Mouse (Mus musculus): ENCODE data around the gene Tbcel. TPM values are rescaled to one million over a fixed set of nuclear protein-coding genes. Genes with fewer than 3 reads are reported as not detected.

The Tbcel gene
- polyA plus RNA-seq, 1 experiment from 2014 or later: 4.5 TPM

DNA sequence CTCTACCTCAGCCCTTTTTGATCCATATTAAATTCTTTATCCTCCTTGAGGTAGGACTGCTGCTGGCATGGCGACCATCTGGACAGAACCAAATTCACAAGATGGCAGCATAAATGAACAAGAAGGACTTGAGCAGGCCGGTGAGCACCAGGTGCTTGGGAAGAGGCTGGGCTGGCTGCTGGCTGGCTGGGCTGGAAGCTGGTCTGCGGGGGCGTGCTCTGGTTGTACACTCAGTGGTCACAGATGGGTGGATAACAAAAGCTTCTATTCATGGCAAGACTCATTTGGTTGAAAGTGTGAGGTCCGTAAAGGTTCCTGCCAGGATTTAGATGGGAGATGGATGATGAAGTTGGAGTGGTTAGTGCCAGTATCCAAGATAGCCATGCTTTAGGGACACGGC, 106.1 kb downstream of the Tbcel start:
- no peaks in the 10 kb centered on the region for H3K36me3 ChIP-seq
- no peaks in the 10 kb centered on the region for H3K9me3 ChIP-seq
- no peak for ATAC-seq (ENCODE audit: borderline replicate concordance, extremely low read depth, low FRiP score, low TSS enrichment)
- no peak overlapping the region for H3K9ac ChIP-seq
- no peak overlapping the region for H3K4me2 ChIP-seq
- no peaks in the 10 kb centered on the region for H3K4me1 ChIP-seq
- no peak overlapping the region for H3K4me3 ChIP-seq
- WGBS: 84% methylated on average over 6 of the region's 6 CpGs
- H3K27ac ChIP-seq: no peak overlapping the region
- no peaks in the 10 kb centered on the region for H3K27me3 ChIP-seq

DNA sequence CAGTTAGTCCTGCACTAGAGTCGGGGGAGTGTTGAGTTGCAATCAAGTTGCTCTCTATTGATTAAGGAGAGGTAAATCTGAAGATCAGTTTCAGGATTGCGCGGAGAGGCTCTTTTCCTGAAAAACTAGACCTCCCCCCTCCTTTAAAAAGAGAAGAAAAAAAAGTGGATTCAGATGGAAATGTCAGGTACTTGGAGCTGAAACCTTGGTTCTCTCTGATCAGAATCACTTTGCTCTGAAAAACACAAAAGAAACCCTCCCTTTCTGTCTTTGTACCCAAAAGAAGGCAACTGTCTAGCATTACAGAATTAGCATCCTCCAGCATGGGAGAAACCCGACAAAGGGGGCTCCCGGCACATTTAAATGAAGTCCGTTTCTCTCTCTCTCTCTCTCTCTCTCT, 107.8 kb downstream of the Tbcel start, which contains the start of gene Tecta:
Tecta (minus strand) TSS at position 101 of the 400 bp plus-strand sequence.
- no peak for ATAC-seq (ENCODE audit: borderline replicate concordance, extremely low read depth, low FRiP score, low TSS enrichment)
- no peaks in the 10 kb centered on the region for H3K9me3 ChIP-seq
- WGBS: 78% methylated on average over 6 of the region's 6 CpGs
- no peak within 1 kb of the TSS for H3K27ac ChIP-seq
- H3K27me3 ChIP-seq: no peaks in the 10 kb centered on the region
- H3K9ac ChIP-seq: no peak within 1 kb of the TSS
- no peak within 1 kb of the TSS for H3K4me2 ChIP-seq
- no peaks in the 10 kb centered on the region for H3K4me1 ChIP-seq
- no peak within 1 kb of the TSS for H3K4me3 ChIP-seq
- no peaks in the 10 kb centered on the region for H3K36me3 ChIP-seq

DNA sequence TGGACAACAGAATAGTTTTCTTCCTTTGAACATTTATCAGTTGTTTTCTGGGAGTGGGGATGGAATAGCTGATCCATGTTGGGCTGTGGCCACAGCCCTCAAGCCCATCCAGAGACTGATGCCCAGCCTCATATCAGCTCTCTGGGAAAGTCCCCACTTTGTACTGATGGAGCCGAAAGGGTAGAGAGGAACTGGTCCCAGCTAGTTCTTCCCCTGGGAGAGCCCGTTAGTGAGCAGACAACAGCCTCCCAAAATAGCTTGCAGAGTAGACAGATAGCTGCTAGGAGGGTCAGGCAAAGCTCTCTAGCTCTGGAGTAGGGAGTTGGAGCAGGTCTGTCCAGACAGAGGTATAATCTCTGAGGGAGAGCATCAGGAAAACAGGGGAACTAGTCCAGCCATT, 111.5 kb downstream of the Tbcel start:
- Histone ChIP-seq H3K27ac (no peak overlapping the region), H3K9ac (no peak overlapping the region), H3K36me3 (no peaks in the 10 kb centered on the region), H3K27me3 (no peaks in the 10 kb centered on the region), H3K4me1 (no peaks in the 10 kb centered on the region), H3K4me2 (no peak overlapping the region), H3K9me3 (no peaks in the 10 kb centered on the region), H3K4me3 (no peak overlapping the region)
- 59% methylated on average over 2 of the region's 2 CpGs for WGBS
- ATAC-seq (ENCODE audit: borderline replicate concordance, extremely low read depth, low FRiP score, low TSS enrichment): no peak

DNA sequence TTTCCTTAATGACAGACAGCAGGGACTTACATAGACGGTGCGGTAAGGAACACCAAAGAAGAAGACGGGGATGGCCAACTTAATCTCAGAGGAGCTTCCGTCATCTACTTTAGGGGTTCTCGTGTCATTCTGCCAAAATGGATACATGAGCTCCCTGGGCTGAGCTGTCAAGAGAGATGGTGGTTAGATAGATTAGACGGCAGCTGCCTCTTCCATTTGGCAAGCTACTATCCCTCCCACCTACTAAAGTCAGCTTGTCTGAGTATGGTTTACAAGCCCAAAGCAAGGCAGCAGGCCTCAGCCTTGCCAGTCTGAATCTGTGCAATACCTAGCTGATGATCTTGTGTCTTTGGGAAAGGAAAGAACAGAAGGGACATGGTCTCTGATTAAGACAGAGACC, 112.7 kb downstream of the Tbcel start:
- Histone ChIP-seq H3K36me3 (no peaks in the 10 kb centered on the region), H3K9ac (no peak overlapping the region), H3K27me3 (no peaks in the 10 kb centered on the region), H3K4me3 (no peak overlapping the region), H3K9me3 (no peaks in the 10 kb centered on the region), H3K4me1 (no peaks in the 10 kb centered on the region), H3K4me2 (no peak overlapping the region), H3K27ac (no peak overlapping the region)
- WGBS: 79% methylated on average over 6 of the region's 6 CpGs
- ATAC-seq (ENCODE audit: borderline replicate concordance, extremely low read depth, low FRiP score, low TSS enrichment): no peak

DNA sequence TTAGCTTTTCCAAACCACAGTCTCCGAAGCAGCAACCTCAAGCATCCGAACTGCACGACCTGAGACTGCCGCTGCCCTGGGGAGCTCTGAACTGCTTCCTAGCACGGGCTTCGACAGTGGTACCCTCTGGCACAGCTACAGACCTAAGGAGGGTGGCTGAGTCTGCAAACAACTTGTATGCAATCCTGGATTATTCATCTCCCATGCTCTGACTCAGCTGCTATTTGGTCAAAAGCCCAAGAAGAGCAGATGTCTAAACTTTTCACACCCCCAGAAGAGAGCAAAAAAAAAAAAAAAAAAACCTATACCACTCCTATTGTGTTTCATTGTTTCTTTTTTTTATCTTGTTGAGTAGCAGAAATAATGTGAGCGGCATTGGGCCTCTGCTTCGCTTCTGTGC, 113.3 kb downstream of the Tbcel start:
- 85% methylated on average over 8 of the region's 8 CpGs for WGBS
- no peaks in the 10 kb centered on the region for H3K27me3 ChIP-seq
- no peak for ATAC-seq (ENCODE audit: borderline replicate concordance, extremely low read depth, low FRiP score, low TSS enrichment)

DNA sequence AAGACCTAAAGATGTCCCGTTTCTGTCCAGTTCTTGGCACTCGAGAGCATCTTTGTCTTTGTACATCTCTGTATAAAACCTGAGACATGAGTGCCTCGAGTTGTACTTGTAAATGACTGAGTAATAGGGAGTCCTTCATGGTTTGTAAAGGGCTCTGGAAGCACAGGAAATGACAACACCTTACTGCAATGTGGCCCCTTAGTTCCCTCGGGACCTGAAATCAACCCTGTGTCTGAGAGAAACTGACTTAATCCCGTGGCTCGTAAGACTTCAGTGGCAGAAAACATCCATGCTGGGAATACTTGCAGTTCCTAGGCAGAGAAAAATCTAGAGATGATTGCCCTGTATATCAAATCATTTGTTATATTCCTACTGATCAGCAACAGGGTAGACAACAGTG, 114.7 kb downstream of the Tbcel start:
- Histone ChIP-seq H3K4me1 (no peaks in the 10 kb centered on the region), H3K27me3 (no peaks in the 10 kb centered on the region), H3K9me3 (no peaks in the 10 kb centered on the region), H3K4me2 (no peak overlapping the region), H3K9ac (no peak overlapping the region), H3K36me3 (no peaks in the 10 kb centered on the region), H3K27ac (no peak overlapping the region), H3K4me3 (no peak overlapping the region)
- WGBS: 36% methylated on average over 6 of the region's 6 CpGs
- no peak for ATAC-seq (ENCODE audit: borderline replicate concordance, extremely low read depth, low FRiP score, low TSS enrichment)

More for the DNA sequence above, 113.3 kb downstream of the Tbcel start:
- no peak overlapping the region for H3K4me3 ChIP-seq
- no peaks in the 10 kb centered on the region for H3K4me1 ChIP-seq
- no peak overlapping the region for H3K4me2 ChIP-seq
- no peak overlapping the region for H3K27ac ChIP-seq
- no peaks in the 10 kb centered on the region for H3K9me3 ChIP-seq
- no peak overlapping the region for H3K9ac ChIP-seq
- H3K36me3 ChIP-seq: no peaks in the 10 kb centered on the region

DNA sequence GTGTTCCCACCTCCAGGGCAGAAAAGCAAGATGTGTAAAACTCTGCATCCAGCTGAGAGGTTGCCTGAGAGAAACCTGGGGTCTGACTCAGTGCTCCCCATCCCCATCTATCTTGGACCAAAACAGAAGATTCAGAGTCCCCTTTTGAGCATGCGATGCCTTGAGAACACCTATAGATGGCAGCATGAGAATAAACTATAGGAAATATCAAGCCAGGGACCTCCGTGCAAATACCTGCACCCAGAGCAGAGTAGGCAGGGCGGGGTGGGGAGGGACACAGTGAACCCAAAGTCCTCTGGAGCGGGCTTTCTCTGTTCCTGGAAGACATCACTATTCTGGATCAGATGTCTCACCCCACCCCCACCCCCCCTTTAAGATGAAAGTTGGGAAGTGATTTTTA, 119.1 kb downstream of the Tbcel start:
- Histone ChIP-seq H3K9ac (no peak overlapping the region), H3K4me1 (no peaks in the 10 kb centered on the region), H3K36me3 (no peaks in the 10 kb centered on the region), H3K27me3 (no peaks in the 10 kb centered on the region), H3K27ac (no peak overlapping the region), H3K9me3 (no peaks in the 10 kb centered on the region), H3K4me3 (no peak overlapping the region), H3K4me2 (no peak overlapping the region)
- ATAC-seq (ENCODE audit: borderline replicate concordance, extremely low read depth, low FRiP score, low TSS enrichment): no peak
- WGBS: 45% methylated on average over 4 of the region's 4 CpGs

DNA sequence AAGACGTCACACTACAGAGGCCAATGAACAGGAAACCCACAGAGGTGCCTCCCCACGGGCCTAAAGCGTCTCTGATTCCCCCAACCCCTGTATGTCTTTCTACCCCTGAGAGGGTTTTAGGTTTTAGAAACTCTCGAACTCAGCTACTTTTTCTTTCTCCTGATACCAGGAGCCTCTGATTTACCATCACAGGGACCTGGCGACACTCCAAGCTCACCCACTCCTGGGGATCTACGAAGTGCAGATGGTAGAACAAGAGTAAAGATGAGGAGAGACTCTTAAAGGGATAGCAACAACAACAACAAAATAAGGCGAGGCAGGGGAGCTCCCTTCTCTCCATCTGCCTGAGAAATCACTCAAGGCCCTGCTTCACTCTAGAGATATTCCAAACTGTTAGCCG, 120.6 kb downstream of the Tbcel start:
- Histone ChIP-seq H3K4me2 (no peak overlapping the region), H3K9ac (no peak overlapping the region), H3K27ac (no peak overlapping the region), H3K9me3 (no peaks in the 10 kb centered on the region), H3K27me3 (no peaks in the 10 kb centered on the region), H3K4me3 (no peak overlapping the region), H3K4me1 (no peaks in the 10 kb centered on the region), H3K36me3 (no peaks in the 10 kb centered on the region)
- WGBS: 67% methylated on average over 8 of the region's 8 CpGs
- no peak for ATAC-seq (ENCODE audit: borderline replicate concordance, extremely low read depth, low FRiP score, low TSS enrichment)

DNA sequence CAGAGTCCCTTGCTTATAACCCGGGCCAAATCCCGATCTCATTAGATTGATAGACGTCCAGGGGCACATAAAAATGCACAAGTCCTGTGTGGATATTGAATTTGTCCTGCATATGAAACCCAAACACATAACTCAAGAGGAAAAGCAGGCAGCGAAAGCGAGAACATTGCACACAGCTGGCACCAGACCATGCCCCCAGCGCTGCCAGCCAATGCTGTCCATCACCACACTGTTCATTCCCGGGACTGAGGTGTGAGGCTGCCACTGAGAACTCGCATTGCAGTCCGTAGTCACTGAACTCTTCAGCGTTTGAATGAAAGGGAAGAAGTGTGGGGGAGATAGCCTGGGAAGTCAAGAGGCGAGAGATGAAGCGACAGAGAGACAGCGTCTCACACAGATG, 122.0 kb downstream of the Tbcel start:
- Histone ChIP-seq H3K9ac (no peak overlapping the region), H3K27me3 (no peaks in the 10 kb centered on the region), H3K4me2 (no peak overlapping the region), H3K9me3 (no peaks in the 10 kb centered on the region), H3K4me1 (no peaks in the 10 kb centered on the region), H3K27ac (no peak overlapping the region), H3K4me3 (no peak overlapping the region), H3K36me3 (no peaks in the 10 kb centered on the region)
- 70% methylated on average over 13 of the region's 13 CpGs for WGBS
- ATAC-seq (ENCODE audit: borderline replicate concordance, extremely low read depth, low FRiP score, low TSS enrichment): no peak

DNA sequence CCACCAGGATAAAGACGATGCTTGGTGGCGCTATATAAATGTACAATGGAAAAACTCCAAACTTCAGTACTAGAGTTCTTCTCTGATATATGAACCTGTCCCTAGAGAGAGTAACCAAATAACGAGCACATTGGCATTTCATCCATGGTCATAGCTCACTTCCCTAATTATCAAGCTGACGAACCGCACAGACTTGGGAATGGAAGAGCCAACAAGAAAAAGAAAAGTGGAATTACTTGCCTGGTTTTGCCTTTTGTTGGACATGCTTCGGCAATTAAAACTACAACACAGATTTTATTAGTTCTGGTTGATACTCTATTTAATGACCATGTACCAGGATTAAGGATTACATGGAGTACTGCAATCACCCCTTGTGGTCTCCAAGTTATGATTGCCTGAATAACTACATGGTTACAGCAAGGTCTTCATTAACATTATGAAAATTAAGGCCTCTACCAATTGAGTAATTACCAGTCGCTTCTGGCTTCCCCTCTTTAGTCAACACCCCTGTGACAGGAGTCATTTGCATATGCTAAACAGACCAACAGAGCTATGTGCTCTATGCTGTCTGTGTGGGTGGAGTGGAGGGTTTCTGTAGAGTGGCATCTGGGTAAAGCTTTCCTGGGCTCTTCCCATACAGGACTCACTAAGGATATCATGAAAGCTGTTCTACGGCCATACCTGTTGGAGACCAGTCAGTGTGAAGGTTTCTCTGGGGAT, 124.8 kb downstream of the Tbcel start:
- Histone ChIP-seq H3K4me1 (no peaks in the 10 kb centered on the region), H3K27ac (no peak overlapping the region), H3K4me3 (no peak overlapping the region), H3K36me3 (no peaks in the 10 kb centered on the region), H3K27me3 (no peaks in the 10 kb centered on the region), H3K4me2 (no peak overlapping the region), H3K9ac (no peak overlapping the region), H3K9me3 (no peaks in the 10 kb centered on the region)
- WGBS: 86% methylated on average over 8 of the region's 8 CpGs
- no peak for ATAC-seq (ENCODE audit: borderline replicate concordance, extremely low read depth, low FRiP score, low TSS enrichment)

DNA sequence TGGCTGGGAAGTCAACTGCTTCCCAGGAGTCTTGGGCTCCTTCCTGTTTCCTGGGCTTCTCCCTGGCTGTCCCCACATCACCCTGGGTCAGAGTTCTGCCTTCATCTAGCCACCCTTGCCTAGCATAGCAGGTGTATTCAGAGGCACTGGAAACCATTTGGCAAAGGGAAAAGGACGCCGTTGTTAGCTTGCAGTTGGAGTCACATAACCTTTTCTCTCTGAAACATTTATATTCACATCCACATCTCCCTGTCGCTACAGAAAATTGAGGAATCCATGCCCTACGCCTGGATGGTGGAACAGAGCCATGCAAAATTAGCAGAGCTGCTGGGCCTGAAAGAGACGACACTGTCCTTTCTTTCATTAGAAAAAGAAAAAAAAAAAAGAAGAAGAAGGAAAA, 125.5 kb downstream of the Tbcel start:
- H3K36me3 ChIP-seq: no peaks in the 10 kb centered on the region

DNA sequence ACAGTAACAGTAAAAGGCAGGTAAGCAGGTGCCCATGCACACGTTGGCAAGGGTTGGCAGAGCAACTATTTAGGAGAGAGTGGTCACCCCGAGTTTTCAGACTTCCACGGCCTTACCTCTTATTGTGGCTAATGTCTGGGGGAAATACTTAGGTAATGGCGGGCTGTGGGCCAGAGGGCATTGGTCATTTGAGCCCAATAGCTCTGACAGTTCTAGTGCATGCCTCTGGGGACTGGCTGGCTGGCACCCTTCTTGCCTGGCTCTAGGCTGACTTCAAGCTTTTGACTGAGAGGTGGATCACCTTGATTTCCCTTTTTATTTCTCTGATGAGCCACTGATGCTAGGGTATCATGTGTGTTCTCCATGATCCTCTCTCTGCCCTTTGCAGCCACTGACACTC, 129.5 kb downstream of the Tbcel start:
- 89% methylated on average over 4 of the region's 4 CpGs for WGBS

More for the DNA sequence above, 125.5 kb downstream of the Tbcel start:
- WGBS: 75% methylated on average over 5 of the region's 5 CpGs
- no peak overlapping the region for H3K4me3 ChIP-seq
- no peaks in the 10 kb centered on the region for H3K9me3 ChIP-seq
- H3K27ac ChIP-seq: no peak overlapping the region
- H3K4me2 ChIP-seq: no peak overlapping the region
- ATAC-seq (ENCODE audit: borderline replicate concordance, extremely low read depth, low FRiP score, low TSS enrichment): no peak
- no peaks in the 10 kb centered on the region for H3K4me1 ChIP-seq
- no peak overlapping the region for H3K9ac ChIP-seq
- no peaks in the 10 kb centered on the region for H3K27me3 ChIP-seq

DNA sequence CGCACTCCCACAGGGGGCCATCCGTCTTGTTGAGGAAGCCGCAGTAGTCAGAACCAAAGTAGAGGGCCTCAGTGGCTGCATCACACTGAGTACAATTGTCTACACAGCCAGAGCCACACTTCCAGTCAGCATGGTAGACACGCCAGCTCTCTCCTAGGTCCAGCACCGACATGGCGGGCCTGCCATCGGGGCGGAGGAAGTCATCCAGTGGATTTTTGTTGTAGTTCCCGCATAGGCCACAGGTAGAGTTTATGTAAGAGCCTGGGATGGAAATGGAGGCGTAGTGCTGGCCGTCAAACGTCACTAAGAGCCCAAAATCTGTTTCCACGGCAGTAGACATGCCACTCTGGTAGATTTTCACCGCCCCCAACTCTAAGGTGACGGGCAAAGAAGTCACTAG, 130.0 kb downstream of the Tbcel start:
- no peaks in the 10 kb centered on the region for H3K36me3 ChIP-seq
- no peak overlapping the region for H3K27ac ChIP-seq
- no peaks in the 10 kb centered on the region for H3K4me1 ChIP-seq
- no peak overlapping the region for H3K9ac ChIP-seq
- no peaks in the 10 kb centered on the region for H3K9me3 ChIP-seq
- no peak overlapping the region for H3K4me2 ChIP-seq
- H3K27me3 ChIP-seq: no peaks in the 10 kb centered on the region
- WGBS: 95% methylated on average over 15 of the region's 15 CpGs
- H3K4me3 ChIP-seq: no peak overlapping the region
- no peak for ATAC-seq (ENCODE audit: borderline replicate concordance, extremely low read depth, low FRiP score, low TSS enrichment)

More for the DNA sequence above, 129.5 kb downstream of the Tbcel start:
- Histone ChIP-seq H3K27me3 (no peaks in the 10 kb centered on the region), H3K4me1 (no peaks in the 10 kb centered on the region), H3K9me3 (no peaks in the 10 kb centered on the region), H3K27ac (no peak overlapping the region), H3K36me3 (no peaks in the 10 kb centered on the region), H3K4me2 (no peak overlapping the region), H3K9ac (no peak overlapping the region), H3K4me3 (no peak overlapping the region)
- no peak for ATAC-seq (ENCODE audit: borderline replicate concordance, extremely low read depth, low FRiP score, low TSS enrichment)
